Comparison of ENCODE assay signal across 15 mouse cellular contexts in the genomic region with DNA sequence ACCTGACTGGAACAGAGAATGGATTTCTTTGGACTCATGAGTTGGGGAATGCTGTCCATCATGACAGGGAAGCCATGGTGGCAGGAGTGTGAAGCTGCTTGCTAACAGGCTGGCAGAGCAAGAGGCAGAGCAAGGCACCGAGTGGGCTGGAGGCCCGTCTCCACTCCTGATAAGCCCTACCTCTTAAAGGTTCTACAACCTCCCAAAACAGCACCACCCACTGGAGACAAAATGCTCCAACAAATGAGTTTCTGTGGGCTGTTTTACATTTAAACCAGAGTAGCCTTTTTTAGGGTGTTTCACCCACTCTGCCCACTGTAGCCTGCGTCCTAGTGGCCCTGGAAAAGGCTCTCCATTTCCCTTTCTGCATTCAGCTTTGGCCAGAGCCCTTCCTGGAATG.
DNase-seq lines count a peak whose midpoint lies in the region; TF ChIP-seq lines count a peak whose summit lies in the region.
"Had no signal": no experiment of that assay in that cellular context is flagged by ENCODE, and none has a peak within 500 bp of the region (broad histone marks: within the 10 kb centered on the region; RNA-seq: fewer than 3 reads in every experiment).

No protein-coding gene starts in this region.

- no peak overlapping the region for H3K4me3 ChIP-seq in layer of hippocampus, adult 2 months
- H3K4me3 ChIP-seq: forebrain, embryonic 15.5 days; heart, embryonic 12.5 days; hindbrain, embryonic 13.5 days; left cerebral cortex, adult 2 months; limb, embryonic 10.5 days had no signal

- no peak for DNase-seq in layer of hippocampus, adult 2 months (ENCODE audit: low spot score in 2 of 2)
- DNase-seq in layer of hippocampus, adult 8-10 months (ENCODE audit: low spot score in 2 of 2), result no peak
- peak; percentile 54 for DNase-seq in thymus, postnatal 4 days
- DNase-seq in thymus, postnatal 0 days (ENCODE audit: low spot score), result no peak
- peak; percentile 40 for DNase-seq in MEL-GATA-1-ER (ENCODE audit: extremely low read depth, low read depth)
- DNase-seq in embryo, embryonic 9.5 days (ENCODE audit: extremely low spot score), result no peak
- DNase-seq in gastrocnemius, postnatal 10 days, result no peak
- DNase-seq: adrenal gland, postnatal 10 days; kidney, postnatal 10 days; thymus, postnatal 36 days had no signal

- no peak overlapping the region for H3K27ac ChIP-seq in layer of hippocampus, adult 2 months
- H3K27ac ChIP-seq: forebrain, embryonic 15.5 days; hindbrain, embryonic 13.5 days; left cerebral cortex, adult 2 months; limb, embryonic 10.5 days had no signal

- 0 out of 2 replicates have a peak, but pooled peaks have one; percentile 6 for TF ChIP-seq CTCF in layer of hippocampus, adult 2 months (conservative IDR thresholded peaks at IDR 0.05)

Comparison
In these comparisons a context has a peak if more than half of its experiments do, and no peak if none do; other contexts are left out.
1. DNase-seq: peak in thymus, postnatal 4 days (single experiment) and MEL-GATA-1-ER (single experiment); none in layer of hippocampus, adult 2 months (0 of 2), layer of hippocampus, adult 8-10 months (0 of 2), thymus, postnatal 0 days (single experiment), embryo, embryonic 9.5 days (single experiment) and gastrocnemius, postnatal 10 days (single experiment).